ENCODE assay signal across 8 mouse cellular contexts in the genomic region with DNA sequence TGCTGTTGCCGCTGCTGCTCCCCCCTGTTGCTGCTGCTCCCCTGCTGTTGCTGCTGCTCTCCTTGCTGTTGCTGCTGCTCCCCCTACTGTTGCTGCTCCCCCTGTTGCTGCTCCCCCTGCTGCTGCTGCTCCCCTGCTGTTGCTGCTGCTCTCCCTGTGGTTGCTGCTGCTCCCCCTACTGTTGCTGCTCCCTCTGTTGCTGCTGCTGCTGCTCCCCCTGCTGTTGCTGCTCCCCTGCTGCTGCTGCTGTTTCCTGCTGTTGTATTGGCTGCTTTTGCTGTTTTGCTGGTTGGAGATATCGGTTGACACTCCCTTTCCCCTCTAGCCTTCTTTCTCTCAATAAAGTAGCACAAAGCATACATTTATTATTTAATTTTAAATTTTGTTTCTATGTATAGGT. TPM values are rescaled to one million over a fixed set of nuclear protein-coding genes. Genes with fewer than 3 reads are reported as not detected.
A peak's percentile ranks its signal among the peaks of the same experiment; 100 is the strongest.
DNase-seq lines count a peak whose midpoint lies in the region; ATAC-seq and TF ChIP-seq lines count a peak whose summit lies in the region.
"Not testable (repeated sequence)": the region's sequence is repeated elsewhere in the genome, so short reads cannot be mapped to it uniquely, and the experiment has no call there.

No protein-coding gene starts in this region.

- H3K9me3 ChIP-seq in forebrain, postnatal 0 days (ENCODE audit: low read length): not testable (repeated sequence)

- not testable (repeated sequence) for H3K4me2 ChIP-seq in forebrain, postnatal 0 days (ENCODE audit: low read depth)

- H3K79me3 ChIP-seq in C2C12 (ENCODE audit: low read depth): not testable (repeated sequence)

- H3K27me3 ChIP-seq in C2C12 (ENCODE audit: control insufficient read depth, insufficient read depth, insufficient read length); forebrain, postnatal 0 days (ENCODE audit: insufficient read depth, low read length): not testable (repeated sequence)

- not testable (repeated sequence) for ATAC-seq in forebrain, postnatal 0 days

- H3K36me3 ChIP-seq in C2C12 (ENCODE audit: control insufficient read depth, insufficient read depth); forebrain, postnatal 0 days (ENCODE audit: insufficient read depth): not testable (repeated sequence)

- not testable (repeated sequence) for H3K27ac ChIP-seq in forebrain, postnatal 0 days (ENCODE audit: low read depth, low read length)

- WGBS in forebrain, postnatal 0 days: 36% methylated on average over 2 of the region's 2 CpGs

- peak; percentile 25 for DNase-seq in adrenal gland, postnatal 25 days
- not testable (repeated sequence) for DNase-seq in forebrain, postnatal 0 days
- peak; percentile 42 for DNase-seq in heart, postnatal 4 days
- peak; percentile 57 to 71 for DNase-seq in kidney, postnatal 25 days
- DNase-seq in lung, postnatal 10 days: peak; percentile 65
- DNase-seq in ovary, postnatal 36 days (ENCODE audit: low spot score): peak; percentile 24
- DNase-seq in thymus, postnatal 4 days: peak; percentile 41

- H3ac ChIP-seq in C2C12 (ENCODE audit: control insufficient read depth, insufficient read length, low read depth): not testable (repeated sequence)

- peak; percentile 89 for TF ChIP-seq CTCF in C2C12 (IDR thresholded peaks at IDR 0.05; ENCODE audit: control insufficient read depth, insufficient read depth, insufficient read length)
- peak; percentile 41 for TF ChIP-seq CTCF in forebrain, postnatal 0 days (IDR thresholded peaks at IDR 0.05; ENCODE audit: low read depth)

- H3K4me3 ChIP-seq in C2C12 (ENCODE audit: insufficient read depth, poor library complexity, severe bottlenecking); forebrain, postnatal 0 days (ENCODE audit: low read depth, low read length): not testable (repeated sequence)

- H3K79me2 ChIP-seq in C2C12 (ENCODE audit: control insufficient read depth, insufficient read depth): not testable (repeated sequence)

- not testable (repeated sequence) for H3K4me1 ChIP-seq in forebrain, postnatal 0 days (ENCODE audit: insufficient read depth)

- not testable (repeated sequence) for H3K9ac ChIP-seq in forebrain, postnatal 0 days

RNA-seq across cellular contexts. Expression of a gene that starts 46.3 kb away (rescaled TPM):
- polyA plus RNA-seq in C2C12 (2012; fragmentation: generic; extraction: Trizol): 21.7 TPM
- total RNA-seq in adrenal gland, postnatal 25 days (2021): 62.3 and 69.5 TPM in 2 replicates
- 53.9 and 61.6 TPM in 2 replicates for total RNA-seq in forebrain, postnatal 0 days (2014; rRNA removed)
- 12.6 and 21.1 TPM in 2 replicates for polyA plus RNA-seq in forebrain, postnatal 0 days (2015; fragmentation: Nextera tagmentation; extraction: Ambion mirVana)
- 10 to 100 TPM; 34.7 to 42.4 TPM for total RNA-seq in heart, postnatal 4 days (2021)
